Mouse (Mus musculus) heart, adult 2 months (tissue): ENCODE results near the gene Ngfr.

ENCODE experiments used
- CTCF ChIP-seq: fragments of 200-600 bp; IDR thresholded peaks from 2 replicates; pipeline ENCODE4 v1.8.1; 2022; ENCODE audit warnings: antibody characterized with exemption, mild to moderate bottlenecking, moderate library complexity
- EP300 ChIP-seq: fragments of 200-500 bp; IDR thresholded peaks from 2 replicates; pipeline ENCODE4 v1.6.1; 2011; ENCODE audit warnings: low read depth, low read length, control low read depth; ENCODE audit not compliant: insufficient read depth
- POLR2A ChIP-seq: fragments of 200-500 bp; IDR thresholded peaks from 2 replicates; pipeline ENCODE4 v1.6.1; 2011; ENCODE audit warnings: mild to moderate bottlenecking, low read depth, low read length, control low read depth; ENCODE audit not compliant: insufficient read depth

GRCm38 (mm10) chr11:95544546-95545327 lies 42.8 kb downstream of the Ngfr start:
- TF ChIP-seq CTCF (no peak), EP300 (no peak), POLR2A (no peak)
